Mouse (Mus musculus): Measurements from ENCODE around the gene Prpf4.

Prpf4 gene

DNA sequence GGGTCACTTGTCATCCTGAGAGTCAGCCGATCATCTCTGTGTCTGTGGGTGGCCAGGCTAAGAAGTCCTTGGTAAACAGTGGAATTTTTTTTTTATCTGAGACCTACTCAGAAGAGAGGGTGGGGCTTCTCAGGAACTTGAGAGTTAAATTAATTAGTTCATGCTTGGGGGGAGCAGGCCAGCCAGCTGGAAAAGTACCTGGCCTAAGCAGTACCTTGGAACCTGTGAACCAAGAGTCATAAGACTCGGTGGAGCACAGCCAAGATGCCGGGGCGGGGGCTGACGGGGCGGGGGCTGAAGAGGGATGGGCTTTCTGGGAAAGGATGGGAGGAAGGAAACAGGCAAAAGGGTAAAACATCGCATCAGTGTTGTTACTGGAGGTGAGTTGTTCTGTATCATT lies 29.3 kb downstream of the Prpf4 start:
- no peak for DNase-seq

DNA sequence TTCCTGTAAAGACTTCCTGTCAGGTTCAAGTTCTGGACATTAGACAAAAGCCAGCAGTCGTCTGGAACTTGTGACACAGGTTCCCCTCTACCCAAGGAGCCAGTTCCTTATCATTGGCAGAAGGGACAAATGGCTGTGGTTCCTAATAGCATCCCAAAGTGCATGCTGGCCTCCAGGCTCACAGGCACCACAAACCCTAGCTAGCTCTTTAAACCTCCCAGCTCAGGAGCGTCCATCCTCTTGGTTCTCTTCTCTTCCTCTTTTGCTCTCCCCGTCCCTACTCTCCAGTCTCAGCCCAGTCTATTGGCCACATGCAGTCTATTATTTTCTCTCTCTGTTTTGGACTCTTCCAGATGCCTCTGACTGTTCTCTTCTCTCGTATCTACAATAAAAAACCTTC lies 31.2 kb downstream of the Prpf4 start:
- no peak for DNase-seq

DNA sequence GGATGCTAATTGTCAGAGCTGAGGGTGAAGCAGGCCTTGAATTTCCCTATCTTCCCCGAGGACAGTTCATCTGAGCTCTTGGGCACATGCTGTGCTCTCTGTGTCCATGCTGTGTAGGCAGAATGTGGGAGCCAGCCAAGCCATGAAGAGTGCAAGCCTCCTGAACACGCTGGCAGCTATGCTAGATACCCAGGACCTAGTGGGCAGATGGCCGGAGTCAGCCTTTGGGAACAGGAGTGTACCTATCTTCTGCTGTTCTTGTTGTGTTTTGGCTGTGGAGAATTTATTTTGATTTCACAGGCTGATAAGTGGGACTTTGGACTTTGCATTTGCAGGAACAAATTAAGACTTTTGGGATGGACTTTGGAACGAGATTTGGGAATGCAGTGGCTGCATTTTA lies 31.9 kb downstream of the Prpf4 start:
- DNase-seq, result peak; percentile 83 to 89

DNA sequence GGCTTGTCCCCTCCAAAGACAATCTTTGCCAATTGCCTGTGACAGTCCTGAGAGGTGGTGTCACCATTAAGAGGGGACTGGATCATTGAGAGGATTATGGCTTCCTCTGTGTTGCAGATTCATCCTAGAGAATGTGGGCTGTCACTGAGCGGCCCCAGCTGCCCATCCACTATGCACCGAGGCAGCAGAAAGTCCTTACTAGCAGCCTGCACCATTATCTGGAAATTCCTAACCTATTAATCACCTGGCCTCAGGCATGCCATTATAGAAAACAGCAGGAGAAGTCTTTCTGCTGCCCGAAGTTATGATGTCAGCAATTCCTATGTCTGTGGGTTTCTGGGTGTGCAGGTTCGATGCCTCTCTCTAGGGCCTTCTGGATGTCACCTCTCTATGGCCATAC lies 32.4 kb downstream of the Prpf4 start:
- peak; percentile 7 to 23 for DNase-seq

DNA sequence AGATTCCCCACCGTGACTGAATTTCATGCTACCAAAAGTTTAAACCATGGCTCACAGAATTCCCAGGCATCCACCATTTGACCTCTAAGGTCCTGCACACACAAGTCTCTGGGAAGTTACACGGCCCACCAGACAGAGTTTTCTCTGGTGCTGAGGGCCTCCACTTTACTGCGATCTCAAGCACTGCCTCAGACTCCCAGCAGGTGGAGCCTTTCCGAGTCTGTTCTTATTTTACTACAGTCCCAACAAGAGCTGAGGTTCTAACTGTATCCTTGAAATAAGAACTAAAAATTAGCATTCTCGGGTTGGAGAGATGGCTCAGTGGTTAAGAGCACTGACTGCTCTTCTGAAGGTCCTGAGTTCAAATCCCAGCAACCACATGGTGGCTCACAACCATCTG lies 46.4 kb downstream of the Prpf4 start:
- DNase-seq, result peak; percentile 41 to 48

DNA sequence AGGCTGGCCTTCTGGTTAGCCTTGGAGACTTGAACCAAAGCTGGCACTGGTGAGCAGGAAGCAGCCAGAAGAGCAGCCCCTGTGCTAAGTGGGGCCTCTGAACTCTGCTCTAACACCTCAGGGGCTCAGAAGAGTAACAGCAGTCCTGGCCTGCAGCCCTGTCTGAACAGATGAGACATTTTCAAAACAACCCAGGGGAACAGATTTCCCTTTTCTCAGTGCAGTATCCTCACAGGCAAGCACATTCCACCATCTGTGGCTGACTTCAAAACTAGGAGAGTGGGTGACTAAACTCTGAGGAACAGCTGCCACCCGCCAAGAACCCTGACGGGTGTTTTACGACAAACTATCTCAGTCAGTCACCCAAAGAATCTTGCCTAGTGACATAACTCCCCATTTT lies 50.5 kb downstream of the Prpf4 start:
- no peak for DNase-seq

DNA sequence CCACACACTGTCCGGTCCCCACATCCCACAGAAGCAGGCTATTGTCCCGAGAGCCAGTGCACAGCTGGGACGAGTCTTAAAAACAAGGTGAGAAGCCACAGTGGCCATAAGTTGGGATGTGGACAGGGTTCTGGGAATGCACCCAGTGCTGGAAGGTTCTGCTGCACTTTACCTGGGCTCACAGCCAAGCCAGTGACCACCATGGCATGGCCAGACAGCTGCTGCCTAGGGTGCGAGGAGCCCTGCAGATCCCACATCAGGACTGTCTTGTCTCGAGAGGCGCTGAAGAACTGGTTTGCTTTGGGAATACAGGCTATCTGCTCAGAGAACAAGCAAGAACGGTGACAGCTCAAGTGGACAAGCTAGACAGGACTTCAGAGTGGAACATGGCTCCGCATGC lies 51.8 kb downstream of the Prpf4 start:
- DNase-seq, result no peak

DNA sequence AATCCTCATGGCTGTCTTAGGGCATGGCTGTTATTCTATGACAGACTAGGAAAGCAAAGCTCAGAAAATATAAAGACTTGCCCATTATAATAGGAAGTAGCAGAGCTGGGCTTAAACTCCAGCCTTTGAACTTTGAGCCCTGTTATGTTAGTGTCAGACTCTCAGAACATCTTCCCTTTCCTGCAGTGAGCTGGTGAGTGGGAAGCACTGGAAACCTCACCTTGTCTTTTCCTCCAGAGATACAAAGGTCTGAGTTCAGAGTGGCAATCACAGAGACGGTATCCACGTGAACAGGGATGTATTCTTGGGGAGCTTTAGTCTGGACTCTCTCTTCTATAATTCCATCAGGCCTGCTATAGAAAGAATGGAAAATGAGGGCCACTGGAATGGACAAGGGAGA lies 54.5 kb downstream of the Prpf4 start:
- no peak for DNase-seq

DNA sequence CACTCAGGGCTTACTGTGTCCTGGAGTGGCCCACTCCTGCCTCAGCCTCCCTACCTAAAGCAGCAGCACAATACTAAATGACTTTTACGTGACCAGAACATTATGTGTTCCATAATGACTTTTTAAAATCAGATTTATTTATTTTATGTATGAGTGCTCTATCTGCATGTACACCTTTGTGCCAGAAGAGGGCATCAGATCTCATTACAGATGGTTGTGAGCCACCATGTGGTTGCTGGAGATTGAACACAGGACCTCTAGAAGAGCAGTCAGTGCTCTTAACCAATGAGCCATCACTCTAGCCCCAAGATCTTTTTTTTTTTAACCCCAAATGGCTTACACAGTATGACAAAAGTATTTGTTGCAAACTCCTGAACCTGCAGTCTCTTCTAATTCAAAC lies 59.6 kb downstream of the Prpf4 start:
- no peak for DNase-seq

DNA sequence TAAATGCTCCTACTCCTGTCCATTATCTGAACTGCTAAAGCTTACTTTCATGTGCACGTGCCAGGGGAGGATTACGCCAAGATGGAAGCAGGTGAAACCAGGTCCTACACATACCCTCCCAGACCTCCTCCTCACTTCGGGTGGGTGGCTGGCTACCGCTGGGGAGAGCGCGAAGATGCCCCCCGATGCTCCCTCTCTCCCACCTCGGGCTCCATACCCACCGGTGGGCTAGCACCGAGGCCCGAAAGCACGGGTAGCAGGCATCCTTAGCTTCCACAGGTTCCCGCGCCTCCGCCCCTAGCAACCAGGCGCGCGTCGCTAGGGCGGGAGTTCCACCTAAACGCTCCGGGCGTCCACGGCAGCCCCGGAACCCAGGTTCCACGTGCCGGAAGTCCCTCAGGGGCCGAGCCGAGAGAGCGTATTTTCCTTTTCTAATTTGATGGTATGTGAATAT lies 62.0 kb downstream of the Prpf4 start, which contains the start of gene Wdr31:
Gene Wdr31 (minus strand): TSS at position 299 of the 454 bp plus-strand sequence.
- peak; percentile 74 to 86 for DNase-seq

DNA sequence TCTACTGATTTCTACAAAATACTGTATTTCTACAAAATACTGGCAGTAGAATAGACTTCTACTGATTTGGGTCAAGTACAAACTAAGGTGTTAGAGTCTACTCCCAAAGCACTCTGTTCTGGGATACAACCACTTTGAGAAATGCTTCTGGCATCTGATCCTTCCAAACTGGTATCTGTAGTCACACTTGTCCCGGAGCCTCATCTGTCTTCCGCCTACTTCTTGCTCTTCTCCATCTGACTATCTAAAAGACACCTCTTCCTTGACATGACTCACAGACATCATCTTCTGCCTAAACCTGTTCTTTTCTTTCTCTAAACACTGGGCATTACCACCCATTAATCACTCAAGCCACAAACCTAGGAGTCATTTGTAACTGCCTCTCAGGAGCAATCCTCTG lies 63.5 kb downstream of the Prpf4 start:
- DNase-seq, result no peak

DNA sequence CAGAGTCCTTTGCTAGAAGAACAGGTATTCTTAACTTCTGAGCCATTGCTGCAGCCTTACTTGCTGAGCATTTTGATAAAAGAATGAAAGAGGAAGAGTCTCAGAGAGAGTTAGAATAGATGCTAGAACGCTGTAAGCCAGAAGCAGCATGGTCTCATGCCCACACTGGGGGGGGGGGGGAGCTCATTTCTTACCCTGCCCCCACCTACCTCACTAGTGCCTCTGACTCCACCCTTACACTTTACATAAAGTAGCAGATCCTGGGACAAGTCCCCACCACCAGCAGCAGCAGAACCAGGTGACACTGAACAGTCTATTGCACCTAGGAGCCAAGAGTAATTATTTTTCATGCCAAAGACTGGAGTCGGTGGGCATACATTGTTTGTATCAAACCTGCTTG lies 66.5 kb downstream of the Prpf4 start:
- DNase-seq, result no peak

DNA sequence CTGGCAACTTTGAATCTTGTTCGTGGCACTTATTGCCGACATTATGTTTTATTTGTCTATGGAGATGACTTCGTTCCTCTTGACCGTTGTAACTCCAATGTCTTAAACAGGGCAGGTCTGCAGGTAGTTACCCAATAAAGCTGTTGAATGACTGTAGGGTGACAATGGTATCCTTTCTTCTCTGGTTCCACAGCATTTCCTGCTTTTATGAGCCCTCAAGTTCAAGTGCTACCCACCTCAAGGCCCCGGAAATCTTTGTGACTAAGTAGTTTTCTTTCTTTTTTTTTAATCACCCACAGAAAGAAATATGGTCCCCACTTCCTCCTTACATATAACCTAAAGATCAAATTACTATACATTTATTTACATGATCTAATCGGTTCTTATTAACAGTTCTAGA lies 67.2 kb downstream of the Prpf4 start:
- DNase-seq, result no peak
